Mouse (Mus musculus) neural tube, embryonic 12.5 days (tissue): Measurements from ENCODE around the gene Kng1. TPM values are rescaled to one million over a fixed set of nuclear protein-coding genes. Genes with fewer than 3 reads are reported as not detected.
"Not testable (repeated sequence)": the region's sequence is repeated elsewhere in the genome, so short reads cannot be mapped to it uniquely, and the experiment has no call there.

Experiments
- ATAC-seq: fragments of 200-750 bp; cut with Nextera tagmentation; 2 replicates; pipeline ENCODE4 v1.8.0; 2017; ENCODE audit warnings: low read depth, mild to moderate bottlenecking, moderate TSS enrichment, moderate library complexity; ENCODE audit not compliant: low FRiP score
- H3K27ac ChIP-seq: fragments of 300-500 bp; sonication (generic); 2 replicates; pipeline ENCODE4 v1.5.1; 2016
- H3K27me3 ChIP-seq: fragments of 300-500 bp; sonication (generic); replicated peaks from 2 replicates; pipeline ENCODE4 v1.6.1; 2016; ENCODE audit warnings: mild to moderate bottlenecking
- H3K36me3 ChIP-seq: fragments of 300-500 bp; sonication (generic); 2 replicates; pipeline ENCODE4 v1.6.1; 2016; ENCODE audit warnings: mild to moderate bottlenecking
- H3K4me1 ChIP-seq: fragments of 300-500 bp; sonication (generic); 2 replicates; pipeline ENCODE4 v1.6.1; 2016
- H3K4me2 ChIP-seq: fragments of 300-500 bp; sonication (generic); replicated peaks from 2 replicates; pipeline ENCODE4 v1.6.1; 2016; ENCODE audit warnings: mild to moderate bottlenecking
- H3K4me3 ChIP-seq: fragments of 300-500 bp; sonication (generic); 2 replicates; pipeline ENCODE4 v1.5.1; 2016
- H3K9ac ChIP-seq: fragments of 300-500 bp; sonication (generic); 2 replicates; pipeline ENCODE4 v1.6.1; 2016; ENCODE audit warnings: mild to moderate bottlenecking
- H3K9me3 ChIP-seq: fragments of 300-500 bp; sonication (generic); 2 replicates; pipeline ENCODE4 v1.6.1; 2016; ENCODE audit warnings: mild to moderate bottlenecking
- WGBS: fragments of 180-500 bp; shearing (Covaris S2); methylation state at CpG from one replicate; pipeline ENCODE4 v1.1.7; 2016; 5-methylcytosine and 5-hydroxymethylcytosine counted together
- polyA plus RNA-seq: library from polyadenylated mRNA; unstranded; fragments of >200 nt; fragmentation: Nextera tagmentation; extraction: Ambion mirVana; gene quantifications from 2 replicates; pipeline ENCODE4 v1.2.1, GENCODE M21; 2016

Gene Kng1
- polyA plus RNA-seq, 1 experiment from 2014 or later = 0.20 TPM

DNA sequence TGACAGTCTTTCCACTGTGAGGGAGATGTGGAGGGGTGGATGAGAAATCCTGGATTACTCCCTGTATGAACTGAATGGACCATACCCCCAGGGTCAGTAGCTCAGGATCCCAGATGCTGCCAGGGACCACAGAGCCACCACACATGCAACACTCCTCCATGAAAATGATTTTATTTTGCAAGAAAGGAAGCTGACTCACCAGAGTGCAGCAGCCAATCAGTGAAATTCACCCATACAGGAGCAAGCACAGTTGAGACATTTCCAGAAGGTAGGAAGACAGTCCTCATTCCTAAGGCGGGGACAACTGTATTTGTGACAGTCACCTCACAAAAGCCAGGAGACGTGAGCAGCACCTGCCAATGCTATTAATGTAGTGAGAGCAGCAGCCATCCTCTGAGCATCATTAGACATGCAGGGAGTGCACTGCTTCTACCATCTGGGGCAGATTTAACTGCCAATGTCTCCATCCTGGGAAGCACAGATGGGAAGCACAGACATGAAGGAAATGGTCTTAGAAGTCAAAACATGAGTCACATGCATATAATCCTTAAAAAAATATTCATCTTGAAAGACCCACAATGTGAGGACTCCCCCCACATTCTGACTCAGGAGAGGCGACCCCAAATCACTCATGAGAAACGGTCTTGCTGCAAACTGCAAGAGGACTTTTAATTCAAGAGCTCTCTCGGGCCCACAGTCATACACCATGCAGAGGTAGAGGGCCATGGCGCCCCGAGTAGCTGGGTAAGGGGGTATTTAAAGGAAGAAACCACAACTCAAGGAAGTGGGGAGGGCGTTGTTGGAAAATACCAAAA, 39.8 kb downstream of the Kng1 start:
- Histone ChIP-seq H3K27me3 (0 out of 2 replicates have a peak, but pooled peaks cover 10% of the 10 kb centered on the region), H3K4me1 (peaks cover 12% of the 10 kb centered on the region)
- WGBS = 86% methylated on average over 8 of the region's 8 CpGs
- not testable (repeated sequence) for H3K4me2 ChIP-seq, H3K9me3 ChIP-seq, H3K4me3 ChIP-seq, H3K36me3 ChIP-seq, H3K9ac ChIP-seq, ATAC-seq, H3K27ac ChIP-seq

DNA sequence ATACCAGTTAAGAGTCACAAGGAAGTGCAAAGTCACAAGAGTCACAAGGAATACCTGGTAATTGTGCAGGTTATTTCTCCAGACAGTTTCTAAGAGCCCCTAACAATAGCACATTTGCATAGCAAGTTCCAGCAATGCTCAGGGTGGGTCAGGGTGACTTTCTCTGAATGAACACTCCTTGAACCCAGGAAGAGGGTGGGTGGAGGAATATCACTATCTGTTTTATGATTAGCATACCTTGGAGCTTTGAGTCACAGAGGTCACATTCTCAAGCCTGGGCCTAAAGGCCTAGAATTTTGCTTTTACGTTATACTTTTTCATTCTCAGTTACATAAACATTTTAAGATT, 40.4 kb downstream of the Kng1 start:
- H3K4me2 ChIP-seq, H3K4me3 ChIP-seq, H3K9ac ChIP-seq, ATAC-seq, H3K27ac ChIP-seq, H3K9me3 ChIP-seq, H3K36me3 ChIP-seq: not testable (repeated sequence)
- 0 out of 2 replicates have a peak, but pooled peaks cover 10% of the 10 kb centered on the region for H3K27me3 ChIP-seq
- H3K4me1 ChIP-seq = peaks cover 16% of the 10 kb centered on the region
- WGBS = 100% methylated on average over 1 of the region's 1 CpGs

DNA sequence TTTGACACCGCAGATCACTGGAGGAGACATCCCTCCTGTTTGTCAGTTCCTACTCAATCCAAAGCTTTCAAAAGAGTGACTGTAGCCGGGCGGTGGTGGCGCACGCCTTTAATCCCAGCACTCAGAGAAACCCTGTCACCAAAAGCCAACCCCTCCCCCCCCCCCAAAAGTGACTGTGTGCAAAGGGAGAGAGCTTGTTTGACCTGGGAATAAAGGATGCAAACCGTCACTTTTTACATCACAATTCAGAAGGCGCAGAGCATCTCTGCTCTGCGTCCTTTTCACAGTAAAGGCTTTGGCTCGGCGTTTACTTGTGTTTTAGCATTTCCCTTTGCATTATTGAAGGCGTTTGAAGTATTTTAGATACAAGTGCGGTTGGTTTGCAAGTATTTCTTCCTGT, 42.0 kb downstream of the Kng1 start:
- peak overlapping the region; percentile 62 for H3K4me2 ChIP-seq
- no peak for ATAC-seq
- H3K4me3 ChIP-seq = peak overlapping the region; percentile 25
- peaks cover 16% of the 10 kb centered on the region for H3K4me1 ChIP-seq
- H3K9ac ChIP-seq = peak overlapping the region; percentile 40
- 0 out of 2 replicates have a peak, but pooled peaks cover 10% of the 10 kb centered on the region for H3K27me3 ChIP-seq
- no peaks in the 10 kb centered on the region for H3K9me3 ChIP-seq
- 11% methylated on average over 12 of the region's 12 CpGs for WGBS
- H3K27ac ChIP-seq = no peak overlapping the region
- H3K36me3 ChIP-seq = no peaks in the 10 kb centered on the region

DNA sequence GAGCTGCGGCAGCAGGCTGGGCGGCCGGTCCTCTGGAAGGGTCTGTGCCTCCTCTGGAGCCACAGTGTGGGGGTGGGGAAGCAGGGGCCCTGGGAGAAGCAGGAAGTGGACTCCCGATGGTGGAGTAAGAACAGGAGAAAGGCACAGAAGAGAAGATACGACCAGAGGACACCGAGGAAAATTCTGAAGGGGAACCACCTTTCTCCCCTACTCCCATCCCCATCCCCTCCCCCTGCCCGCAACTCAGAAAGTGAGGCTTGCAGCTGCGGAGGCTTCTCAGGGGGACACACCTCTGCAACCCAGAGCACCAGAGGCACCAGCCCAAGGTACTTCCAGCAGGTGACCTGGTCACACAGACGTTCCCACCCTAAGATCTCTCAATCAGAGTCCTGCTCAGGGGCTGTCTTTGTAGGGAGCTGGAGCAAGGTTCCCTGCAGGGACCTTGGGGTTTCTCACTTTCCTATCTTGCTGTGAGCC, 42.5 kb downstream of the Kng1 start:
- Histone ChIP-seq H3K36me3 (no peaks in the 10 kb centered on the region), H3K4me2 (peak overlapping the region; percentile 62), H3K27ac (no peak overlapping the region), H3K9ac (peak overlapping the region; percentile 40), H3K27me3 (0 out of 2 replicates have a peak, but pooled peaks cover 10% of the 10 kb centered on the region), H3K4me1 (peaks cover 16% of the 10 kb centered on the region), H3K9me3 (no peaks in the 10 kb centered on the region), H3K4me3 (peak overlapping the region; percentile 25)
- WGBS = 1% methylated on average over 9 of the region's 9 CpGs
- ATAC-seq = peak; percentile 46; the same call in 1 of the 2 replicates

DNA sequence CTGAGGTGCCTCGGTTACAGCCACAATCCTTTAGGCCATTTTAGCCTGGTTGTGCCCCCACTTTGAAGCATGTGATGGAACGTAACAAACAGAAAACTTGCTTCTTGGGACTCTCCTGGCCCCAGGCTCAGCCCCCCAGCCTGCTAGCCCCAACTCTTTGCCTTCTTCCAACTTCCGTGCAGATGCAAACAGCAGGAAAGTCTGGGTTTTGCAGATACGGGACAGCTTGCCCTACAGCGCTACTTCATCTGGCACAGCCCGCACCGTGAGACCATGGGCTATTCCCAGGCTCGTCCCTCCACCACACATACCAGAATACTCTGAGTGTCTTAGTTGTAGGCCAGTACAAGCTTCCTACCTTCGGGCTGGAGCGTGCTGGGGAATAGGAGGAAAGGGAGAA, 42.9 kb downstream of the Kng1 start:
- WGBS = 11% methylated on average over 10 of the region's 10 CpGs
- ATAC-seq = no peak

GRCm38 (mm10) chr16:23102340-23103037, 44.8 kb downstream of the Kng1 start:
- peaks cover 16% of the 10 kb centered on the region for H3K4me1 ChIP-seq
- 0 out of 2 replicates have a peak overlapping the region, but pooled peaks have one; percentile 17 for H3K9ac ChIP-seq
- no peak overlapping the region for H3K27ac ChIP-seq

More for the DNA sequence above, 42.9 kb downstream of the Kng1 start:
- Histone ChIP-seq H3K27me3 (0 out of 2 replicates have a peak, but pooled peaks cover 10% of the 10 kb centered on the region), H3K27ac (no peak overlapping the region), H3K4me3 (peak overlapping the region; percentile 25; the same call in 1 of the 2 replicates), H3K9ac (0 out of 2 replicates have a peak overlapping the region, but pooled peaks have one; percentile 40), H3K4me2 (peak overlapping the region; percentile 62), H3K9me3 (no peaks in the 10 kb centered on the region), H3K36me3 (no peaks in the 10 kb centered on the region), H3K4me1 (peaks cover 16% of the 10 kb centered on the region)

GRCm38 (mm10) chr16:23103038-23103745, 45.5 kb downstream of the Kng1 start:
- Histone ChIP-seq H3K27ac (no peak overlapping the region), H3K27me3 (0 out of 2 replicates have a peak, but pooled peaks cover 10% of the 10 kb centered on the region), H3K9me3 (no peaks in the 10 kb centered on the region), H3K4me1 (peaks cover 16% of the 10 kb centered on the region), H3K36me3 (no peaks in the 10 kb centered on the region), H3K4me3 (peak overlapping the region; percentile 30), H3K9ac (0 out of 2 replicates have a peak overlapping the region, but pooled peaks have one; percentile 17), H3K4me2 (peak overlapping the region; percentile 58)
- no peak for ATAC-seq
- 41% methylated on average over 17 of the region's 17 CpGs for WGBS

More at GRCm38 (mm10) chr16:23102340-23103037, 44.8 kb downstream of the Kng1 start:
- 0 out of 2 replicates have a peak, but pooled peaks cover 10% of the 10 kb centered on the region for H3K27me3 ChIP-seq
- peak overlapping the region; percentile 58 for H3K4me2 ChIP-seq
- 15% methylated on average over 15 of the region's 15 CpGs for WGBS
- peak overlapping the region; percentile 30 for H3K4me3 ChIP-seq
- H3K9me3 ChIP-seq = no peaks in the 10 kb centered on the region
- no peaks in the 10 kb centered on the region for H3K36me3 ChIP-seq
- no peak for ATAC-seq

GRCm38 (mm10) chr16:23103841-23104240, 46.2 kb downstream of the Kng1 start:
- H3K27ac ChIP-seq = no peak overlapping the region
- ATAC-seq = no peak
- 85% methylated on average over 2 of the region's 2 CpGs for WGBS
- H3K4me2 ChIP-seq = no peak overlapping the region
- H3K4me1 ChIP-seq = peaks cover 19% of the 10 kb centered on the region
- H3K9ac ChIP-seq = no peak overlapping the region
- peaks cover 2% of the 10 kb centered on the region; the same call in 1 of the 2 replicates for H3K36me3 ChIP-seq
- H3K4me3 ChIP-seq = no peak overlapping the region
- no peaks in the 10 kb centered on the region for H3K9me3 ChIP-seq
- 0 out of 2 replicates have a peak, but pooled peaks cover 10% of the 10 kb centered on the region for H3K27me3 ChIP-seq

DNA sequence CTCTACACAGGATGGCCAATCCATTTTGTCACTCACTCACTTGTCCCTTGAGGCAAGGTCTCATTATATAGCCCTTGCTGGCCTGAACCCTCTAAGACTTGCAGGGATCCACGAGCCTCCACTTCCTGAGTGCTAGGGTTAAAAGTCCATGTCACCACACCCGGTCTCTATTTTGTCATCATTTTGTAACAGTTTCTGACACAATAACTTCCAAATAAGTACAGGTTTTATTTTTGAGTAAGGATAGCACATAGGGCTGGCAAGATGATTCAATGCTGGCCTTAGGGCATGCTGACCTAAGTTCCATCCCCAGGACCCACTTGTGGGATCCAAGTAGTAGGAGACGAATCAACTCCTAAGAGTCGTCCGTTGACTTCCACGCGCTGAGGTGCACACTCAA, 48.5 kb downstream of the Kng1 start:
- no peak overlapping the region for H3K4me2 ChIP-seq
- H3K9me3 ChIP-seq = no peaks in the 10 kb centered on the region
- H3K4me1 ChIP-seq = peaks cover 20% of the 10 kb centered on the region
- 82% methylated on average over 7 of the region's 7 CpGs for WGBS
- no peaks in the 10 kb centered on the region for H3K27me3 ChIP-seq
- H3K36me3 ChIP-seq = peaks cover 18% of the 10 kb centered on the region
- ATAC-seq = no peak
- no peak overlapping the region for H3K4me3 ChIP-seq
- no peak overlapping the region for H3K27ac ChIP-seq
- no peak overlapping the region for H3K9ac ChIP-seq

GRCm38 (mm10) chr16:23107231-23107942, 49.7 kb downstream of the Kng1 start, which contains the start of gene Eif4a2:
TSS of gene Eif4a2 (plus strand) at chr16:23107444.
- Histone ChIP-seq H3K9ac (peak within 1 kb of the TSS; percentile 96), H3K36me3 (peaks cover 31% of the 10 kb centered on the region)
- under 1% methylated on average over 71 of the region's 71 CpGs for WGBS

More at GRCm38 (mm10) chr16:23107231-23107942, 49.7 kb downstream of the Kng1 start, which contains the start of gene Eif4a2:
- Histone ChIP-seq H3K4me2 (peak within 1 kb of the TSS; percentile 92), H3K27ac (peak within 1 kb of the TSS; percentile 93), H3K27me3 (no peaks in the 10 kb centered on the region), H3K4me3 (peak within 1 kb of the TSS; percentile 77), H3K4me1 (peaks cover 22% of the 10 kb centered on the region), H3K9me3 (no peaks in the 10 kb centered on the region)
- ATAC-seq = peak; percentile 88
